Mouse (Mus musculus) G1E (cell line): ENCODE data around the gene Marveld2. TPM values are rescaled to one million over a fixed set of nuclear protein-coding genes. Genes with fewer than 3 reads are reported as not detected.

Source experiments
- ATAC-seq: 2 replicates; pipeline ENCODE4 v1.8.0; 2016; ENCODE audit warnings: mild to moderate bottlenecking; ENCODE audit not compliant: insufficient number of reproducible peaks, poor library complexity, low FRiP score, severe bottlenecking; ENCODE audit errors: extremely low read depth
- DNase-seq: peaks from one replicate; pipeline ENCODE4 v3.0.0; 2012; ENCODE audit warnings: low spot score
- H3K27me3 ChIP-seq: 2 replicates; pipeline ENCODE4 v1.6.1; 2012; ENCODE audit warnings: mild to moderate bottlenecking, low read length, inconsistent platforms; ENCODE audit not compliant: insufficient read depth
- H3K36me3 ChIP-seq: replicated peaks from 2 replicates; pipeline ENCODE3; 2012; ENCODE audit warnings: mild to moderate bottlenecking, inconsistent platforms
- H3K4me1 ChIP-seq: 2 replicates; pipeline ENCODE4 v1.6.1; 2012; ENCODE audit warnings: low read depth, low read length, inconsistent platforms, mixed read lengths; ENCODE audit not compliant: insufficient read depth
- H3K4me3 ChIP-seq: 2 replicates; pipeline ENCODE4 v1.5.1; 2012; ENCODE audit warnings: low read depth, mild to moderate bottlenecking, inconsistent platforms, low read length, moderate library complexity, mixed read lengths
- H3K9me3 ChIP-seq: replicated peaks from 2 replicates; pipeline ENCODE4 v1.6.1; 2012; ENCODE audit warnings: inconsistent platforms
- CTCF ChIP-seq: IDR thresholded peaks from 2 replicates; pipeline ENCODE4 v1.5.1; 2012; ENCODE audit warnings: low read depth, low read length, inconsistent platforms, mixed read lengths
- GATA1 ChIP-seq: IDR thresholded peaks from 2 replicates; pipeline ENCODE4 v1.6.1; 2012; ENCODE audit warnings: borderline replicate concordance, low read length, inconsistent platforms, mixed read lengths
- GATA2 ChIP-seq: IDR thresholded peaks from 2 replicates; pipeline ENCODE4 v1.6.1; 2012; ENCODE audit warnings: low read depth, low read length, inconsistent platforms, borderline replicate concordance
- POLR2AphosphoS5 ChIP-seq: IDR thresholded peaks from 2 replicates; pipeline ENCODE4 v1.6.1; 2012; ENCODE audit warnings: low read depth, low read length, inconsistent platforms; ENCODE audit not compliant: insufficient replicate concordance
- TAL1 ChIP-seq: conservative IDR thresholded peaks from 2 replicates; pipeline ENCODE4 v1.6.1; 2012; ENCODE audit warnings: low read depth, low read length, inconsistent platforms, mixed read lengths
- polyA plus RNA-seq: library from polyadenylated mRNA; stranded (reverse); fragments of >175 nt; gene quantifications from 2 replicates; pipeline ENCODE4 v1.2.3, GENCODE M21; 2012
- total RNA-seq, 2 experiments: library from RNA; stranded (forward) in 1 of 2; stranded (reverse) in 1 of 2; fragments of 200-1000 nt in 1 of 2; fragments of >200 nt in 1 of 2; fragmentation: Nextera tagmentation in 1 of 2; gene quantifications; 2 replicates each; pipeline ENCODE4 v1.2.3; 2014 to 2017

Marveld2 gene
- total and polyA plus RNA-seq, 3 experiments = 0.40 to 1.9 (median 1.4) TPM

DNA sequence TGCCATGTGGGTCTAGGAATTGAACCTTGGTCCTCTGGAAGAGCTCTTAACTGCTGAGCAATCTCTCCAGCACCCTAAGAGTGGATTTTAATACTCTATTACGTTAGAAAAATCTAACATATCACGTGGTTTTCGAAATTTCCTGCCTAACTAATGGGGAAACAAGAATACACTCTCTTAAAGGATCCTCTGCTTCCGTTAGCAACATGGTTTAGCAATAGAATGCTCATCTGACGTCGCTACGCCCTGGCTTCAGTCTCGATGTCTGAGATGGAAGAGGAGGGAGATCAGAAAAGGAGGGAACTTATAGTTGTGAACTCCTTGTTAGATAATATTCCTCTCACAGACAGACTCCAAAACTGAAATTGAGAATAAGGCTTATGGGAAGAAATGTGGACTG is 31.5 kb upstream of the Marveld2 start:
- no peak overlapping the region for H3K4me3 ChIP-seq
- no peak for DNase-seq
- ATAC-seq = no peak
- TF ChIP-seq TAL1 (no peak), CTCF (no peak), POLR2AphosphoS5 (no peak), GATA1 (no peak), GATA2 (no peak)
- H3K9me3 ChIP-seq = no peaks in the 10 kb centered on the region
- H3K36me3 ChIP-seq = peaks cover 51% of the 10 kb centered on the region
- no peaks in the 10 kb centered on the region for H3K27me3 ChIP-seq
- H3K4me1 ChIP-seq = peaks cover 6% of the 10 kb centered on the region

DNA sequence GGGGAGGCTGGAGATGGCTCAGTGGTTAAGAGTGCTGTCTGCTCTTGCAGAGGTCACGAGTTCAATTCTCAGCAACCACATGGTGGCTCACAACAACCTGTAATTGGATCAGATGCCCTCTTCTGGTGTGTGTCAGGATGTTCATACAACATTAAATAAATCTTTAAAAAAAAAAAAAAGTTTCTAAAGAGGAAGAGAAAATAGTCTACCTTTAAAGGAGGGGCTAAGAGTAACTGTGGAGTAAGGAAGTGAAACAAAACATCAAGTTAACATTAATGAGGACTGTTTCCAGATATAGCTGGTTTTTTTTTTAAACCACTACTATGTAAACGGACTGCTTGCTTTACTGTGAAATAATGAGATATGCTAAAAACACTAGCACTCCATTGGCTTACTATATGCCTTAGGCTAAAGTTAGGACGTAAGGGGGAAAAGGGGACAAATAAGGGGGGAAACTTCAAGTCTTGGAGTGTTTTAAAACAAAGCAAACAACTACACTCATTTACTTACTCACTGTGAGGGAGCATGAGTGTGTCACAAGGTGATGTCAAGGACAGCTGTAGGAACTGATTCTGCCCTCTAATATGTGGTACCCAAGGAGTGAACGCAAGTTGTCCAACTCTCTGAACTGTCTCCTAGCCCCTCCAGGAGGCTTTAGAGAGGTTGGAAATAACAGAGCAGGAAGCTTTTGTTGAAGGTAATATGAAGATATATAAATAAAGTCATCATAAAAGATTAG is 25.9 kb upstream of the Marveld2 start:
- no peak for ATAC-seq
- no peaks in the 10 kb centered on the region for H3K4me1 ChIP-seq
- H3K9me3 ChIP-seq = no peaks in the 10 kb centered on the region
- no peaks in the 10 kb centered on the region for H3K27me3 ChIP-seq
- peaks cover 90% of the 10 kb centered on the region for H3K36me3 ChIP-seq
- no peak overlapping the region for H3K4me3 ChIP-seq
- TF ChIP-seq CTCF = no peak
- TF ChIP-seq POLR2AphosphoS5 = no peak
- TF ChIP-seq TAL1 = no peak
- TF ChIP-seq GATA2 = no peak
- TF ChIP-seq GATA1 = no peak
- DNase-seq = no peak

DNA sequence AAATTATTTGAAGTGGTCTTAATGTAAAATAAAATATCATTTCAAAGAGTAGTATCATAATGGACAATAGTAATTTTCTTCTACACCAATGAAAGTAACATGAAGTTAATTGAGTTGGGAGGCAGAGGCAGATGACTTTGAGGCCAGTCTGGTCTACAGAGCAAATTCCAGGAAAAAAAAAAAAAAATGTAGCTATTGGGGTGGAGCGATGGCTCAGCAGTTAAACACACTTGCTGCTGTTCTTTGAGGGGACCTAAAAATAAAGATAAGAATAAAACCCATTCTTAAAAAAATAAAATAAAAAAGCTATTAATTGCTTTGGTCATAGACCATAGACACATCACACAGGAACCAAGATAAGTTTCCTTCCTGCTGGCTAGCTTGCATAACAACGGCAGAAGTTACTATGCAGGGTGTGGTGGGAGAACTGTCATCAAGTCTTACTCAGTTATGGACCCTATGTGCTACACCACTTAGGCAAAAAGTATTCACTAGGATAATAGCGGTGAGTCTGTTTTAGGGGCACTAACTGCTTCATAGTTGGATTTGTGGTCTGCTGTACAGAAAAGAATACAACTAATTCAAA is 17.4 kb upstream of the Marveld2 start:
- Histone ChIP-seq H3K36me3 (peaks cover 71% of the 10 kb centered on the region), H3K27me3 (no peaks in the 10 kb centered on the region), H3K4me3 (no peak overlapping the region), H3K4me1 (peaks cover 12% of the 10 kb centered on the region), H3K9me3 (no peaks in the 10 kb centered on the region)
- TF ChIP-seq TAL1 (no peak), GATA1 (no peak), POLR2AphosphoS5 (no peak), CTCF (no peak), GATA2 (no peak)
- DNase-seq = no peak
- peak; percentile 63 for ATAC-seq

DNA sequence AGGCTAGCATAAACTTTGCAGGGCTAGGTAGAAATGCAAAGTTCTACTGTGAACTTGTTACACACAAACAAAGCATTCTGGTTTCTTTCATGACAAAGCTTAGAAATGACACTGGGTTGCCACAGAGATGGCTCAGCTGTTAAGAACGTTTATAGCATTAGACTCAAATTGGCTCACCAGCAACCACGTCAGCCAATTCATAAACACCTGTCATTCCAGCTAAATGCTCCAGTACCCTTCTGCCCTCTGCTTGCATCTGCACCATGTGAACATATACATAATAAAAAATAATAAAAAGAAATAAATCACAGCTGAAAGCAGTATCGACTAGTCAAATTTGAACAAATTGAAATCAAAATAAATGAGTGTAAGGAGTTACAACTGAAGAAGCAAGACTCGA is 5.5 kb upstream of the Marveld2 start:
- no peaks in the 10 kb centered on the region for H3K9me3 ChIP-seq
- DNase-seq (no peak), ATAC-seq (no peak)
- TF ChIP-seq GATA2 (no peak), GATA1 (no peak), CTCF (no peak), TAL1 (no peak), POLR2AphosphoS5 (no peak)
- no peak overlapping the region for H3K4me3 ChIP-seq
- no peaks in the 10 kb centered on the region for H3K27me3 ChIP-seq
- H3K36me3 ChIP-seq = peaks cover 73% of the 10 kb centered on the region
- peaks cover 10% of the 10 kb centered on the region for H3K4me1 ChIP-seq

DNA sequence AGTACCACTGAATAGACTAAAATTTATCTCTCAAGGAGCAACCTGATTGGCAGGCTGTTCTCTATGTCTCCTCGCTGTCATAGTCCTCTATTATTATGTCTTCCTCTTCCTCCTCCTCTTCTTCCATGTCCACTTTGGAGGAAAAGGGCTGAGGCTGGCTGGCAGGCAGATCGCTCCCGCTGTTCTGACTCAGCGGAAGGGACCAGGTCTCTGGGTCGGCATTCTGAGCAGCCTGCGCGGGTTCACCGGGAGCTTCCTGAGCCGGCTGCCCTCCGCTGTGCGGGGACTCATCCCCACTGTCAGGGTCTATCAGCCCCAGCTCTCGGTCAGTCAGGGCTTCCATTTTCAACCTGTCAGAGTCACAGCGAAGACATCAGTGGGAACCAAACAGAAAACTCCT is 812 bp upstream of the Marveld2 start:
- no peak for TF ChIP-seq CTCF
- TF ChIP-seq GATA2 = no peak
- no peak for TF ChIP-seq TAL1
- no peak for TF ChIP-seq POLR2AphosphoS5
- TF ChIP-seq GATA1 = no peak
- H3K27me3 ChIP-seq = peaks cover 3% of the 10 kb centered on the region; the same call in 1 of the 2 replicates
- H3K4me3 ChIP-seq = no peak overlapping the region
- no peaks in the 10 kb centered on the region for H3K9me3 ChIP-seq
- DNase-seq (no peak), ATAC-seq (no peak)
- peaks cover 16% of the 10 kb centered on the region for H3K4me1 ChIP-seq
- H3K36me3 ChIP-seq = peaks cover 40% of the 10 kb centered on the region

DNA sequence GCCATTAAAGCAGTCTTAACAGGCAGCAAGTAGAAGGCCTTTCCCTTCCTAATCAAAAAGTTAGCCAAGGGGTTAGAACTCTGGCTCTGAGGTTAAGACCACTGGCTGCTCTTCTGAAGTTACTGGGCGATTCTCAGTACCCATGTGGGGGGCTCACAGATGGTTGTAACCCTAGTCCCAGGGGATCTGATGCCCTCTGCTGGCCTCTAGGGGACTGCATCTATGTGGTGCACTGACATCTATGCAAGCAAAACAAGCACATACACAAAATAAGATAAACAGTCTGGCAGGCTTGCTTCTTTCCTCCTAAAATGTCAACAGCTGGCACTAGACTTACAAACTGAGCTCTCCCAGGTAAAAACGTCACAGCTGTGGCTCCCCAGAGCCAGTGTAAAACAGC is 3.9 kb downstream of the Marveld2 start:
- ATAC-seq (no peak), DNase-seq (no peak)
- H3K4me3 ChIP-seq = no peak overlapping the region
- H3K9me3 ChIP-seq = peaks cover 1% of the 10 kb centered on the region
- peaks cover 23% of the 10 kb centered on the region for H3K36me3 ChIP-seq
- H3K27me3 ChIP-seq = peaks cover 3% of the 10 kb centered on the region; the same call in 1 of the 2 replicates
- no peak for TF ChIP-seq CTCF
- no peak for TF ChIP-seq POLR2AphosphoS5
- TF ChIP-seq GATA1 = no peak
- TF ChIP-seq GATA2 = no peak
- no peak for TF ChIP-seq TAL1
- H3K4me1 ChIP-seq = peaks cover 16% of the 10 kb centered on the region
